Mouse (Mus musculus): ENCODE measurements at regions not wholly inside any gene's neighbourhood (a gene's known extent, or its start where the extent isn't known, plus 50 kb on each side); places are given as distances from the start of the nearest gene placed in this dataset.

DNA sequence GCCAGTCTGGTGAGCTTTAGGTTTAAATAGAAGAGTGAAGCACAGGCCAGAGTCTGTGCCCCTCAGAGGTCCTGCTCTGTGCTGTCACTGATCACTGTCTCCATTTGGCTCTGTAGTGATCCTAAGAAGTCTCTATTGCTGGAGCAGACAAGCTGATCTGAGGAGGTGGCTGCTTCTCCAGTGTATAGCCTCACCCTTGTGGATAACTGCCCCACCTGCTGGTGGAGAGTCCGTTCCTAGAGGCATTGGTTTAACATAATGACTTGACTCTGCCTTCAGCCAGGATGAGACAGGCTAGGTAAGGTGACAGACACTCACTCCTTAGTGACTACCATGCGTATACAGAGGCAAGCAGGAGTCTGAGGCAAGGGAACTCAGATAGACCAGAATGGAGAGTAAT, 136.5 kb upstream of the Foxn2 start:
- no peak for DNase-seq (ENCODE audit: extremely low spot score, low read depth, low spot score)

DNA sequence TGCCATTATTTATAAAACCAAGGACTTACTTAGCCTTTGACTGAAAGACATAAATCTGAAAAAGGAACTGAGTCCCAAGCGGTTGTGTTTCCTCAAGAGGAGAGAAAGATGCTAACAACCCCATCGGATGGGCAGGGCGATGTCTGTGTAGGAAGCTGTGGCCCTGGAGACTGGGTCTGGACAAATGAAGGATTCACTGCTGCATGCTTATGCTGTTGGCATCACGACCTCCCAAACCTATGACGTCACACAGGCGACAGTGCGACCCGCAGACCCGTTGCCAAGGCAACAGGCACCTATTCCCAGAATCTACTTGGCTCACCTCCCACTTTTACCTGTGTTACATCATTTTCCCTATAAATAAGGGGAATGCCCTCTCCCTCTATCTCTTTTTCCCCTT, 135.3 kb upstream of the Foxn2 start:
- DNase-seq (ENCODE audit: extremely low spot score, low read depth, low spot score), result no peak

DNA sequence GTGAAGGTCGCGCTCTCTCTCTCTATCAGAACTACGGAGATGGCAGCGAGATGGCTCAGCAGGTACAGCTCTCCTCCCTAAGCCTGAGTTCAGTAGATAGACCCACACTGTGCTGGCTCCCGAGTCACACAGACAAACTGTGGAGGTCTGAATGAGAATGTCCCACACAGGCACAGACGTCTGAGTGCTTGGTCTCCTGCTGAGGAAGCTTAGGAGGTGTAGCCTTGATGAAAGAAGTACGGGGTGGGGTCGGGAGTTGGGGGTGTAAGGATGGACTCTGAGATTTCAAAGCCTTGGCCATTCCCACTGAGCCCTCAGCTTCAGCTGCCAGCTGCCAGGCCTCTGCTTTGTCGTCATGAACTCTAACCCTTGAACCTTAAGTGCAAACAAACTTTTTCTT, 134.2 kb upstream of the Foxn2 start:
- DNase-seq (ENCODE audit: extremely low spot score, low read depth, low spot score), result no peak

DNA sequence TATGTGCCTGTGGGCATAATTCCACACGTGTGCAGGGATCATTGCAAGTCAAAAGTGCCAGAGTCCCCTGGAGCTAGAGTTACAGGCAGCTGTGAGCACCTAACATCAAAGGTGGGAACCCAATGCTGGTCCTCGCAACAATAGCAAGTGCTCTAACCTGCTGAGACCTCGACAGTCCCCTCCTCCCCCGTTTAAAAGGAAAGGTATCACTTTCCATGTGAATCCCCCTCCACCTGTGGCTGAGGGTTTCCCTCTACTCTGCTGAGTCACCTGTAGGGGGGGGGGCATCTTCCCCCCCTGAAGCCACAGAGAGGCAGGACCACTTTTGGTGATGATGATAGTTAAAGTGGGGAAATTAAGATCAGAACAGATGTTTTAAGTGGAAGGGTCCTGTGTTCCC, 133.4 kb upstream of the Foxn2 start:
- DNase-seq (ENCODE audit: extremely low spot score, low read depth, low spot score), result no peak

DNA sequence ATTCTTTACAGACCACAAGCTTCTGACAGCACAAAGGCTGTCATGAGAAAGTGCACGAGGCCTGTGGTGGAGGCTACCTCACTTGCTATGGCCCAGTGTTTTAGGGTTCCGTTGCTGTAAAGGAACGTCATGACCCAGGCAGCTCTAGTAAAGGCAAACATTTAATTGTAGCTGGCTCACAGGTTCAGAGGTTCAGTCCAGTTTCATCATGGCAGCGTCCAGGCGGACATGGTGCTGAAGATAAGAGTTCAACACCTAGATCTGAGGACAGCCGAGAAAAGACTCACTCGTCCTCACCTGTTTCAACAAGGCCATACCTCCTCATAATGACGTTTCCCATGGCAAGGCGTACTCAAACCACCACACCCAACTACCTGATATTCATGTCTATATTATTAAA, 132.7 kb upstream of the Foxn2 start:
- DNase-seq (ENCODE audit: extremely low spot score, low read depth, low spot score), result no peak

DNA sequence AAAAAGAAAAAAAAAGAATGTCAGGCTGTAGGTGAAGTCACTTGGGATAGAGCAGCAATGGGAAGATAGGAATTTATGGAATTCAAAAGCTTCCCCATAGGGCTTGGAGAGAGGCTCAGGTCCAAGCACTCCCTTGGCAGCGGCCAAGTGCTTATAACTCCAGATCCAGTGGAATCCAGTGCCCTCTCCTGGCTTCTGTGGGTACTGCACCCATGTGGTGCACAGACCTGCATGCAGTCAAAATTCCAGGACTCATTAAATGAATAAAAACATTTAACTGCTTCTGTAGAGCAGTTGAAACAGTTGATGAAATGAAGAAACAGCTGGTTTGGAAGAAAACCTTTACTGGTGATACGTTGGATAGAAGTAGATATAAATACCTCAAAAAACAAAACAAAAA, 127.6 kb upstream of the Foxn2 start:
- DNase-seq (ENCODE audit: extremely low spot score, low read depth, low spot score), result no peak

DNA sequence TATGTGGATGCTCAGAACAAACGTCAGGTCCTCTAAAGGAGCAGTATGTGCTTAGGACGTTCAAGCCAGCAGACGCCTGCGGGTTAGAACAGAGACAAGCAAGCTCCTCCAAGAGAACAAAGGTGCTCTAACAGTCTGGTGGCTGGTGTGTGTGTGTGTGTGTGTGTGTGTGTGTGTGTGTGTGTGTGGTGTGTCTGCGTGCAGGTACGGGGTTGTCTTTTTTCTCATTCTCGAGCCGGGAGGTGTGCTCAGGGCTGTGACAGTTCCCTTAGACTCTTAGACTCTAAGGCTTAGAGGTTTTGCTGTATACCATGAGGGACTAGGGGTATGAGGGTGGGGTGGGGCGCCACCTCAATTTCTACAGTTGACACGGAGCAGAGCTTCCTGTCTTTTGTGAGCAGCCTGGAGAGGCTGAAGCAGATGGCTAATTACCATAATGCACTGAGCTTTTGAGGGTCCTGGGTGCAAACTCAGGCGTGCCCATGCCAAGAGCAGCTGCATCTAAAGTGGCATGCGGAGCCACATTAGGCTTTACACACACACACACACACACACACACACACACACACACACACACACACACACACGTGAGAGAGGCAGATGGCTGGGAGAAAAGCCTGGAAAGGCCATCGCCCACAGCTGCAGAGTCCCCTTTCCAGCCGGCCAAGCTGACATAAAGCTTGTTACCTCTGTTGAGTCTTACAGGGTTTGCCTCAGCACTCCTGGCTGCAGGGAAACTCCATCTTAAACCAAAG, 124.1 kb upstream of the Foxn2 start:
- DNase-seq (ENCODE audit: extremely low spot score, low read depth, low spot score), result no peak

DNA sequence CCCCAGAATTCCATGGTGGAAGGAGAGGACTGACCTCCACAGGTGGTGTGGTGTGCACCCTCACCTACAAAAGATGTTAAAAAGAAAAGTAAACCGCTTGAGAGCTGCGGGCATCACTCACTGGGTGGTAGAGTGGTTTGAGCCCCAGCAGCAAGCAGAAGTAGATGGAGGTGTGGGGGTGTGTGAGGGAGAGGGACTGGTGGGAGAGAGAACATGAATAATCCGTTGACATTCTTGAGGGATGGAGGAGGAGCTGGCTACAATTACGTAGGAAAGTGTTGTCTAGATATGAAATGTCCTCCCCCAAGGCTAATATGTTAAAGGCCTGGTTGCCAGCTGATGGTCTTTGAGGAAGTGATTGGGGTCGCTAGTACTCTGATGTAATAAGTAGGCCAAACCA, 123.2 kb upstream of the Foxn2 start:
- no peak for DNase-seq (ENCODE audit: extremely low spot score, low read depth, low spot score)

DNA sequence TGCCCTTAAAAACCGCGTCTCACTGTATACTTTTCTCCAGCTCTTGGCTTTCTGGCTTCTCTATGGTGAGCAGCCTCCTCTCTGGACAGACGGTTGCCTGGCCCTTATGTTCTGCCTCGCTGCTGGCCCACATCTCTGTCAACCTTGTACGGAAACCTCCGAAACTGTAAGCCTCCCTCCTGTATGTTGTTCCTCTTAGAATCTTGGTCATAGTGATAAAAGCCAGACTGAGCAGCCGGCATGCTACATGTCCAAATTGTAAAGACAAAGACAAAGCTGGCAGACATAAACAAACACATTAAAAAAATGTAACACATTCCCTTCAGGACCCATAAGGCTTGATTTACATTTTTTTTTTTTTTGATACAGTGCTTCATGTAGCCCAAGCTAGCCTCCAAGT, 122.7 kb upstream of the Foxn2 start:
- no peak for DNase-seq (ENCODE audit: extremely low spot score, low read depth, low spot score)

DNA sequence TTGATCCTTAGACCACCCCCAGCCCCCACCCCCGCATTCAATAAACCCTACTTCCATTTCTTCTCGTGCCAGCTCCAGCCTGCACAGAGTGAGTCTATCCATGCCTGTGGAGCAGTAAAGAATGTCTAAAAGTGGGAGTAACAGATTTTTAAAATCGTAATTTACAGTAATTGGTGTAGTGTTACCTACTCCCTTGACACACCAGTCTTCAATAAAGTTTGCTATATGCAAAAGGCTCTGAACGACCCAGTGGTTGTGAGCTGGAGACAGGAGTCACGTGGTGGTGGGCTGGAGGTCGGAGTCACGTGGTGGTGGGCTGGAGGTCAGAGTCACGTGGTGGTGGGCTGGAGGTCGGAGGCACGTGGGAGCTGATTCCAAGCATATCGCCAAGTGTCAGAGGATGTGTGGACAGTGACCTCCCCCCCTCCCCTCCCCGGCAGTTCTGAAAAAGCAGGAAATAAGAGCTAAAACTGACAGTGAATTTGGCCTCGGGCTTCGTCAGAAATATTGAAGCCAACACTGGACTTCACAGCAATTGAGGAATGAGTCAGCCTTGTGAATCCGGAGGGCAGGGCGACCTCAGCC, 122.2 kb upstream of the Foxn2 start:
- DNase-seq (ENCODE audit: extremely low spot score, low read depth, low spot score), result no peak

DNA sequence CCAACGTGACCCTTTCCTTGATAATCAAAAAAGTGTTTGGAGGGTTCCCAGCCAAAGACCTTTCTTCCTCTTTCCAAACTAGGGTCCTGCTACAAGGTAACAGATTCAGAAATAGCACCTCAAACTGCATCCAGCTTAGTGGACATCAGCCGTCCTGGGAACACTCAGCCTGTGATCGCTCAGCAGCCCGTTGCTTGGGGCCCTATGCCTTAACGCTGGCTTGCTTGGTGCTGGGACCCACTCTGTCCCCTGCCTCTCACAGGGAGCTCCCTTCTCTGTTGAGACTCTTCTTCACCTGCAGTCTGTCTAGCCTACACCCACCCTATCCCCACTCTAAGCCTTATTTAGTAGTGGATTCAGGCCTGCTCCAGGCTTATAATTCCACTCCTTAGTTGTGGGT, 121.6 kb upstream of the Foxn2 start:
- DNase-seq (ENCODE audit: extremely low spot score, low read depth, low spot score), result no peak

DNA sequence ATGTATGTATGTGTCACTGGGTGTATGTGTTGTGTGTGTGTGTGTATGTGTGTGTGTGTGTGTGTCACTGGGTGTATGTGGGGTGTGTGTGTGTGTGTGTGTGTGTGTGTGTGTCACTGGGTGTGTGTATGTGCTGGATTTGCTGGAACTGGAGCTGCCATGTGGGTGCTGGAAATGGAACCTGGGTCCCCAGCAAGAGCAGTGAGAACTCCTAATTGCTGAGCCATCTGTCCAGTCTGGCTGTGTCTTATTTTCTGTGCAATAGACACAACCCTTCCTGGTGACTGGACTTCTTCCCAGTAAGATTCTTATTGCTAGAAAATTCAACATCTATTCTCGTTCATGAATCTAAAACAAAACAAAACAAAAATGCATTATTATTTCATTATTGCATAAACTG, 119.8 kb upstream of the Foxn2 start:
- DNase-seq (ENCODE audit: extremely low spot score, low read depth, low spot score), result no peak

DNA sequence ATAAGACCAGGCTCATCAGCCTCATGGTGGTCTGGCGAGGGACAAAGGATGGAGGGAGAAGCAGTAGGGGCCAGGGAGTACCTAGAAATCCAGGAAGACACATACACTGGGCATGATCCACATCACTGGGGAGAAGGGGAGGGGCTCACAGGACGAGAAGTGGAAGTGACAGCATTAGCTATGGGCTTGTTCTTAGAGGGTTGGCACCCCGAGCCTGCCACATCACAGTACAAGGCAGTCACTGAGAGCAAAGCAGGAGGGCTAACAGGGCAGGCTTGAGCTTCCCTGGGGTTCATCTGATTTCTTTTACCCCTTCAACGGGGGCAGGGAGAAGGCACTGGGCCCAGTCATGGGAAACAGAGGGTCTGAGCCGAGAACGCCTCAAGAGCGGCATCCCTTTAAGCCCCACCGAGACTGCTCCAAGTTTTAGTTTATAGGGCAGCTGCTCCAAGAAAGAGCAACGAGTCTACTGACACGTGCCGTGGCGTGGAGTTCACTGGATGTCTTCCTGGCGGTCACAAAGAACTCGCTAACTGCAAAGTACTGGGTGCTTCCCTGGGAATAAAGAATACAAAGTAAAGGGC, 115.1 kb upstream of the Foxn2 start:
- no peak for DNase-seq (ENCODE audit: extremely low spot score, low read depth, low spot score)

DNA sequence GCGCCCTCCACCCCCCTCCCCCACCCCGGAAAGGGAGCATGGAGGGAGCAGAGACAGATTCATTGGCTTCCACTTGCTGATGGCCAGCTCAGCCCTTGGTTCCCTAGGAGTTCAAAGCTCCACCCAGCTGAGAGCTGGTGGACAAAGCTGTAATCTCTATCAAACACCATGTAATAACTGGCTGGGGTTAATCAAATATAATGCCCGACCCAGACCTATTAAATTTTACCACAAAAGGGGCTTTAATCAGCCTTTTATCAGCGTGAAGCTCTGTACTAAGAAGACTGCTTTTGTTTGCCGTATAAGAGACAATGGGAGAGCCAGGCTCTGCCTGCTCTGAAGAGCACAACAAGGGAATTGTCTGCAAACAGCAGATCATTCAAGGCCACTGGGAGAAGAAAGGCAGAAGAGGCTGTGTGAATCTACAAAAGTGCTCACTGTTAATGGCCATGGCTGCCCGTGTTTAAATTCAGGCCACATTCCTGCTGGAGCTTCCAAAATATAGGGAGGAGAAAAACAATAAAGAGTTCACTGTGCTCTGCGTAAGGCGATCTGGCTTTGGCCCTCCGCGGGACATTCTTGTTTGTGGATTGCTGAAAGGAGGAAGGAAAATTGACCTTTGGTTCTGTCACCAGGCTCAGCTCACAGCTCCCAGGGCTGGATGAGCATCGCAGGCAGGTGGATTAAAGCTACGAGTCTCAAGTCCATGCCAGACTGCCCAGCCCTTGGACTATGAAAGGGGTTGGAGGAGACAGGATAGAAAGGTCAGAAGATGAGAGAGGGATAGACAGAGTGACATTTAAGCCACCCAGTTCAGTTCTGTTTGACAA, 114.4 kb upstream of the Foxn2 start:
- no peak for DNase-seq (ENCODE audit: extremely low spot score, low read depth, low spot score)

DNA sequence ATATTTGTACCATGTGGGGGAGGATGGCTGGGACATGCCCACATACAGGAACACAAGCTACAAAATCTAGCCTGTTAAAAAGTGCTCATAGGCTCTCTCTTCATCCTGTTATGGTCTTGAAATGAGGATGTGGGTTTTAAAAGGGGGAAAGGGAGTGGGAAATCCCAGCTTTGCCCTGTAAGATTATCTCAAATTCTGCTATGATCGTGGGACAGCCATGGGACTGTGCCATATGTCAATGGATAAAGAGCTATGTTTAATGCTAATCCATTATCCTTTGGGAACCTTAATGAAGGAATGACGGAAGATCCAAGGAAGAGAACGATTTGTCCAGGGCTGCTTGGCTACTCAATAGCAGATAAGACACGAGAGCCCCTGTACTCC, 113.8 kb upstream of the Foxn2 start:
- DNase-seq (ENCODE audit: extremely low spot score, low read depth, low spot score), result no peak

DNA sequence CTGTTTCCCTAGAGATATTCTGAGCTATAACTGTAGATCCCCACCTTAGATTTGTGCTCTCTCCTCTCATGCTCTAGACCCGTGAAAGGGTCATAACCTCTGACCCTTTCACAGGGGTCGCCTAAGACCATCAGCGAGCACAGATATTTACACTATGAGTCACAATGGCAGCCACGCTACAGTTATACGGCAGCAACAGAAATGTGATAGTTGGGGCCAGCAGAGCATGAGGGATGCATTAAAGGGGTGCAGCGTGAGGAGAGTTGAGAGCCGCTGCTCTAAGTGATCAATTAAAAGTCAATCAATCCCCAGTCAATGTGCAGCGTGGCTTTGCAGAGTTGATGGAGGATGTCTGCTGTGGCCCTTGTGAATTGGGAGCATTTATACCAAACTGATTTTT, 112.7 kb upstream of the Foxn2 start:
- no peak for DNase-seq (ENCODE audit: extremely low spot score, low read depth, low spot score)

DNA sequence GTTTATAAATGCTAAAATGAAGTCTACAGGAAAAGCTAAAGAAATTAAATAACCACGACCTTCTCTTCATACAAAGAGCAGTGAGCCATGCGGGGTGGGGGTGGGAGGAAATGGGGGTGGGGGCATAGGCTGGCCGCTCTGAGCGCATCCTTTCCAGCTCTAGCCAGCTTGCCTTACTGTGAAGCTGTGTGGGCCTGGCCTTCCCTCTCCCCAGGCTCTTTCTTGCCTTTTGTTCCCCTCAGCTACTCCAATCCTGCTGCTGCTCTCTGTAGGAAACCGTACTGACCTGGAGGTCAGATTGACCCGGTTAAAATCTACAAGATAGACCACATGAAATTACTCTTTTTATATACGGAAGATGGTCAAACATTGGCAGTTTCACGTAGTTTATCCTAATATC, 111.7 kb upstream of the Foxn2 start:
- no peak for DNase-seq (ENCODE audit: extremely low spot score, low read depth, low spot score)

DNA sequence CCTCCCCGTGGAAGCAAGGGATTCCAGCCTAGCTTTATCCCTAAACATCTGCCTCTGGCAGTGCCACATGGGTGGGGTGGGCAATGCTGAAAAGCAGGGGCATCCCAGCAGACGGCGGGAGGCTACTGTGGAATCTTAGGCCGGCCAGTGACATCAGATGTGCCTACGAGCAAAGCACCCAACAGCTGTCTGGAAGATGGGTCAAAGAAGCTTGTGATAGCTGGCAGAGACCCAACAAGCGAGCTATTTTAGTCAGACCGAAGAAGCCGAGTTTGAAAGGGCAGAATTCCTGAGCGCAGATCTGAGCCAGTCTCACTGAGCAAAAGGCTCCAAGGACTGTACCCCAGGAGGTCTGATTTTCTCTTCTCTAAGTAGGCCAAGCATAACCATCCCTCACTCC, 110.8 kb upstream of the Foxn2 start:
- DNase-seq (ENCODE audit: extremely low spot score, low read depth, low spot score), result no peak

DNA sequence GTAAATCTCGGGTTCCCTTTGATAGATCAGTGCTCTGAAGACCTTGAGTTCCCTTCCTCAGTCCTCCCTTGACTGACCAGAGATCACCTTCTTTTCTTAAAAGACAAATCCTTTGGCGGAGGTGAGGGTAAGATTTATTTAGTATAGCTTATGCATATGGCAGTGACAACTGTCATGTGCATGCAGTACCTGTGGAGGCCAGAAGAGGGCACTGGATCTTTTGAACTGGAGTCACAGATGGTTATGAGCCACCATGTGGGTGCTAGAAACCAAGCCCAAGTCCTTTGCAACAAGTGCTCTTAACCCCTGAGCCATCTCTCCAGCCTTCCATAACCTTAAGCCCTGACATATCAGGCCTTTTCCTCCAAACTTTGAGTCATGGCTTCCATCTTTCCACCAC, 110.4 kb upstream of the Foxn2 start:
- no peak for DNase-seq (ENCODE audit: extremely low spot score, low read depth, low spot score)

DNA sequence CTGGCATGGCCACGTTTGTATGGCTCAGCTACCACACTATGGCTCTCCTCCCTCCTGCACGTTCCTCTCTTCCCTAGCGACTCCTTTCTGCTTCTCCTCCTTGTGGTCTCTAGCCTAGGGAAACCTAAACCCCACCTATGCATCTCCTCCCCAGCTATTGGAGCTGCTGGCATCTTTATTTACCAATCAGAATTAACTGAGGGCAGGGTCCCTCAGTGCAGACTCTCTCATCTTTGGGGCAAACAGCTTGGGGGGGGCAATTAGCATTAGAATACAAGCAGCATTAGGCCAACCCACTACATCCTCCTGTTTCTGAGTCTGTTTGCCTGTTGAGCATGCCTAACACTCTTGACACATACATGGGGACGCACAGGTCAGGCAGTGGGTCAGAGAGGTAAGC, 106.7 kb upstream of the Foxn2 start:
- no peak for DNase-seq (ENCODE audit: extremely low spot score, low read depth, low spot score)

DNA sequence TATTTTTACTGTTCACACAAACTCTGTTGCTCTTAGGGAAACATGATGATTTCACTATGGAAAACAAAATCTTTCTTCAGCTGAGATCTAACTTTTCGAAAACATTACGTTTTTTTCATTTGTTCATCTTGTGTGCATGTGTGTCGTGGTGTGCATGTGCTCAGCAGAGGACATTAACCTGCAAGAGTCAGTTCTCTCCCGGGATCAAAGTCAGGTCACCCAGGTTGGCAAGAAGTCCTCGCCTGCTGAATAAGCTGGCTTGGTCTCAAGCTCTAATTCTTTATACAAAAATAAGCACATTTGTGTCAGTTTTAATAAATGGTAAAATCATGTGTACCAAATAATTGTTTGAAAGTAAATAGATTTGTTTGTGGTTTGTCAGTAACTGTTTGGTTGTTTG, 105.2 kb upstream of the Foxn2 start:
- DNase-seq (ENCODE audit: extremely low spot score, low read depth, low spot score), result no peak

Data from hindlimb bud, embryonic 11.5 days (tissue).